Comparison of ENCODE assay signal across 8 mouse cellular contexts in the genomic region with DNA sequence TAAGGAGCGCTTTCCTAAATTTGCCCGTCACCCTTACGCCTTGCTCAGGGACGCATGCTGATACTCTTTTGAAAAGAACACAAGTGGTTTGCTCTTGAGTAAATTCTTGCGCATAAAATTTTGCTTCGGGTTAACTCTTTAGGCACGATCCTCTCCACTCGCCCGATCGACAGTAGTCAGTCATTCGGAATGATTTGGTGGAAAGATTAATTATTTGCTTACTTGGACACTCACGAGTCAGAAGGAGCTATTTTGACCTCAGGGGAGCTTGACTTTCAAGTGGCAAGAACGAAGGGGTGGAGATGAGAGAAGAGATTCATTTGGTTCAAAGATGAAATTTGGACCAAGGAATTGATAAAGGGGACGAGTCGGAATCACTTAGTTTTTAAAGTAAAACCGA. TPM values are rescaled to one million over a fixed set of nuclear protein-coding genes. Genes with fewer than 3 reads are reported as not detected.
DNase-seq lines count a peak whose midpoint lies in the region; ATAC-seq and TF ChIP-seq lines count a peak whose summit lies in the region.

No protein-coding gene starts in this region.

- DNase-seq in heart, postnatal 36 days = no peak
- no peak for DNase-seq in G1E (ENCODE audit: low spot score)
- DNase-seq in forebrain, postnatal 0 days = no peak
- no peak for DNase-seq in liver, embryonic 13.5 days
- no peak for DNase-seq in right cerebral cortex, postnatal 36 days (ENCODE audit: low spot score in 2 of 2)
- no peak for DNase-seq in frontal cortex, postnatal 25 days (ENCODE audit: low spot score in 2 of 2)
- DNase-seq in natural killer cell, adult 2 months (ENCODE audit: low spot score in 2 of 2) = no peak

- H3K4me2 ChIP-seq in heart, embryonic 11.5 days = peak overlapping the region; percentile 83
- peak overlapping the region; percentile 65 for H3K4me2 ChIP-seq in forebrain, postnatal 0 days (ENCODE audit: low read depth)
- H3K4me2 ChIP-seq in liver, embryonic 13.5 days = peak overlapping the region; percentile 82

- H3K9ac ChIP-seq in heart, embryonic 11.5 days (ENCODE audit: low read depth, low read length) = peak overlapping the region; percentile 98
- peak overlapping the region; percentile 90 for H3K9ac ChIP-seq in forebrain, postnatal 0 days
- H3K9ac ChIP-seq in liver, embryonic 13.5 days = peak overlapping the region; percentile 94

- 3% methylated on average over 16 of the region's 16 CpGs for WGBS in heart, embryonic 11.5 days (ENCODE audit: insufficient replicate concordance)
- WGBS in forebrain, postnatal 0 days = 4% methylated on average over 16 of the region's 16 CpGs
- 2% methylated on average over 16 of the region's 16 CpGs for WGBS in liver, embryonic 13.5 days (ENCODE audit: insufficient replicate concordance)

- H3K9me3 ChIP-seq in heart, embryonic 11.5 days (replicated peaks; ENCODE audit: control insufficient read depth, low read length) = no peaks in the 10 kb centered on the region
- H3K9me3 ChIP-seq in G1E (replicated peaks) = no peaks in the 10 kb centered on the region
- H3K9me3 ChIP-seq in forebrain, postnatal 0 days (ENCODE audit: low read length) = no peaks in the 10 kb centered on the region
- H3K9me3 ChIP-seq in liver, embryonic 13.5 days (replicated peaks) = no peaks in the 10 kb centered on the region

- peak overlapping the region; percentile 99 for H3K4me3 ChIP-seq in heart, embryonic 11.5 days (ENCODE audit: low read depth, low read length)
- peak overlapping the region; percentile 88 for H3K4me3 ChIP-seq in G1E (ENCODE audit: low read depth, low read length)
- peak overlapping the region; percentile 81 for H3K4me3 ChIP-seq in forebrain, postnatal 0 days (ENCODE audit: low read depth, low read length)
- H3K4me3 ChIP-seq in liver, embryonic 13.5 days (replicated peaks) = peak overlapping the region; percentile 87

- intact Hi-C loops in heart, postnatal 36 days (cut with DNase I) = no loop called here

- TF ChIP-seq CTCF in G1E (IDR thresholded peaks at IDR 0.05; ENCODE audit: low read depth, low read length) = no peak
- no peak for TF ChIP-seq CTCF in forebrain, postnatal 0 days (IDR thresholded peaks at IDR 0.05; ENCODE audit: low read depth)

- peaks cover 27% of the 10 kb centered on the region for H3K36me3 ChIP-seq in heart, embryonic 11.5 days (ENCODE audit: control insufficient read depth, insufficient read depth, low read length)
- H3K36me3 ChIP-seq in G1E (replicated peaks) = peaks cover 71% of the 10 kb centered on the region
- H3K36me3 ChIP-seq in forebrain, postnatal 0 days (ENCODE audit: insufficient read depth) = peaks cover 32% of the 10 kb centered on the region
- H3K36me3 ChIP-seq in liver, embryonic 13.5 days = peaks cover 52% of the 10 kb centered on the region

- no peaks in the 10 kb centered on the region for H3K27me3 ChIP-seq in heart, embryonic 11.5 days (ENCODE audit: control insufficient read depth, insufficient read depth, low read length)
- no peaks in the 10 kb centered on the region for H3K27me3 ChIP-seq in G1E (ENCODE audit: insufficient read depth, low read length)
- H3K27me3 ChIP-seq in forebrain, postnatal 0 days (ENCODE audit: insufficient read depth, low read length) = no peaks in the 10 kb centered on the region
- no peaks in the 10 kb centered on the region for H3K27me3 ChIP-seq in liver, embryonic 13.5 days

- ATAC-seq in heart, embryonic 11.5 days (replicated peaks; ENCODE audit: insufficient number of reproducible peaks, low FRiP score, low TSS enrichment) = no peak
- ATAC-seq in G1E (ENCODE audit: extremely low read depth, insufficient number of reproducible peaks, low FRiP score, poor library complexity, severe bottlenecking) = no peak
- ATAC-seq in forebrain, postnatal 0 days = 0 out of 2 replicates have a peak, but pooled peaks have one; percentile 3
- no peak for ATAC-seq in liver, embryonic 13.5 days (ENCODE audit: low read depth)

- no peak overlapping the region; the same call in 1 of the 2 replicates for H3K27ac ChIP-seq in heart, embryonic 11.5 days (ENCODE audit: low read depth, low read length)
- peak overlapping the region; percentile 88; the same call in 1 of the 2 replicates for H3K27ac ChIP-seq in forebrain, postnatal 0 days (ENCODE audit: low read depth, low read length)
- peak overlapping the region; percentile 32; the same call in 1 of the 2 replicates for H3K27ac ChIP-seq in liver, embryonic 13.5 days

- peaks cover 8% of the 10 kb centered on the region for H3K4me1 ChIP-seq in heart, embryonic 11.5 days (ENCODE audit: control insufficient read depth, insufficient read depth, low read length)
- H3K4me1 ChIP-seq in G1E (ENCODE audit: insufficient read depth, low read depth, low read length) = peaks cover 57% of the 10 kb centered on the region
- H3K4me1 ChIP-seq in forebrain, postnatal 0 days (ENCODE audit: insufficient read depth) = peaks cover 15% of the 10 kb centered on the region; the same call in 1 of the 2 replicates
- peaks cover 37% of the 10 kb centered on the region for H3K4me1 ChIP-seq in liver, embryonic 13.5 days (replicated peaks)

RNA-seq across cellular contexts. Expression of gene Alkbh1, which starts 0.4 kb away (rescaled TPM):
- polyA plus RNA-seq in heart, embryonic 11.5 days (2014; fragmentation: Nextera tagmentation; extraction: Ambion mirVana) = 39.6 and 52.6 TPM in 2 replicates
- 10 to 100 TPM in 1 of 2 experiments, 1 to 10 TPM in 1; 9.8 to 11.3 TPM for total RNA-seq in heart, postnatal 36 days (2021)
- total RNA-seq in G1E (2014; fragmentation: Nextera tagmentation) (163 and 180 TPM in 2 replicates), G1E (2017) (104 and 106 TPM in 2 replicates)
- polyA plus RNA-seq in G1E (2012) = 36.6 and 41.3 TPM in 2 replicates
- total RNA-seq in forebrain, postnatal 0 days (2014; rRNA removed) = 40.1 and 40.4 TPM in 2 replicates
- polyA plus RNA-seq in forebrain, postnatal 0 days (2015; fragmentation: Nextera tagmentation; extraction: Ambion mirVana) = 18.0 and 28.6 TPM in 2 replicates
- polyA plus RNA-seq in liver, embryonic 13.5 days (2015; fragmentation: Nextera tagmentation; extraction: Ambion mirVana) = 20.6 and 24.9 TPM in 2 replicates

RNA-seq across cellular contexts. Expression of gene Slirp, which starts 0.5 kb away (rescaled TPM):
- polyA plus RNA-seq in heart, embryonic 11.5 days (2014; fragmentation: Nextera tagmentation; extraction: Ambion mirVana) = 256 and 291 TPM in 2 replicates
- 100 to 1,000 TPM; 161 to 175 TPM for total RNA-seq in heart, postnatal 36 days (2021)
- 62.5 and 68.0 TPM in 2 replicates for total RNA-seq in G1E (2014; fragmentation: Nextera tagmentation)
- total RNA-seq in G1E (2017) = 149 and 153 TPM in 2 replicates
- polyA plus RNA-seq in G1E (2012) = 4.6 and 7.3 TPM in 2 replicates
- total RNA-seq in forebrain, postnatal 0 days (2014; rRNA removed) = 63.9 and 86.4 TPM in 2 replicates
- 208 and 262 TPM in 2 replicates for polyA plus RNA-seq in forebrain, postnatal 0 days (2015; fragmentation: Nextera tagmentation; extraction: Ambion mirVana)
- 228 and 232 TPM in 2 replicates for polyA plus RNA-seq in liver, embryonic 13.5 days (2015; fragmentation: Nextera tagmentation; extraction: Ambion mirVana)

RNA-seq across cellular contexts. Expression of gene Snw1, which starts 27.9 kb away (rescaled TPM):
- 95.7 and 95.9 TPM in 2 replicates for polyA plus RNA-seq in heart, embryonic 11.5 days (2014; fragmentation: Nextera tagmentation; extraction: Ambion mirVana)
- total RNA-seq in heart, postnatal 36 days (2021) = 10 to 100 TPM; 48.1 to 52.9 TPM
- 148 and 150 TPM in 2 replicates for total RNA-seq in G1E (2014; fragmentation: Nextera tagmentation)
- total RNA-seq in G1E (2017) = 218 and 244 TPM in 2 replicates
- polyA plus RNA-seq in G1E (2012) = 22.6 and 29.8 TPM in 2 replicates
- 72.2 and 79.6 TPM in 2 replicates for total RNA-seq in forebrain, postnatal 0 days (2014; rRNA removed)
- polyA plus RNA-seq in forebrain, postnatal 0 days (2015; fragmentation: Nextera tagmentation; extraction: Ambion mirVana) = 95.6 and 109 TPM in 2 replicates
- 68.7 and 78.4 TPM in 2 replicates for polyA plus RNA-seq in liver, embryonic 13.5 days (2015; fragmentation: Nextera tagmentation; extraction: Ambion mirVana)

RNA-seq across cellular contexts. Expression of gene Gm5788, which starts 50.3 kb away (rescaled TPM):
- not detected in 2 replicates for polyA plus RNA-seq in heart, embryonic 11.5 days (2014; fragmentation: Nextera tagmentation; extraction: Ambion mirVana)
- total RNA-seq in heart, postnatal 36 days (2021) = not detected
- total RNA-seq in G1E (2014; fragmentation: Nextera tagmentation) (3.8 TPM in 1 of 2 replicates, not detected in the other), G1E (2017) (0.52 and 1.1 TPM in 2 replicates)
- 0.33 TPM in 1 of 2 replicates, not detected in the other for polyA plus RNA-seq in G1E (2012)
- not detected in 2 replicates for total RNA-seq in forebrain, postnatal 0 days (2014; rRNA removed)
- polyA plus RNA-seq in forebrain, postnatal 0 days (2015; fragmentation: Nextera tagmentation; extraction: Ambion mirVana) = not detected in 2 replicates
- not detected in 2 replicates for polyA plus RNA-seq in liver, embryonic 13.5 days (2015; fragmentation: Nextera tagmentation; extraction: Ambion mirVana)

RNA-seq across cellular contexts. Expression of gene Sptlc2, which starts 56.1 kb away (rescaled TPM):
- polyA plus RNA-seq in heart, embryonic 11.5 days (2014; fragmentation: Nextera tagmentation; extraction: Ambion mirVana) = 73.2 and 82.1 TPM in 2 replicates
- 10 to 100 TPM; 27.2 to 28.8 TPM for total RNA-seq in heart, postnatal 36 days (2021)
- total RNA-seq in G1E (2014; fragmentation: Nextera tagmentation) (111 and 123 TPM in 2 replicates), G1E (2017) (197 and 212 TPM in 2 replicates)
- polyA plus RNA-seq in G1E (2012) = 50.5 and 52.7 TPM in 2 replicates
- 53.5 and 69.2 TPM in 2 replicates for total RNA-seq in forebrain, postnatal 0 days (2014; rRNA removed)
- polyA plus RNA-seq in forebrain, postnatal 0 days (2015; fragmentation: Nextera tagmentation; extraction: Ambion mirVana) = 73.1 and 84.9 TPM in 2 replicates
- 30.6 and 36.4 TPM in 2 replicates for polyA plus RNA-seq in liver, embryonic 13.5 days (2015; fragmentation: Nextera tagmentation; extraction: Ambion mirVana)

Comparison
In these comparisons a context has a peak if more than half of its experiments do, and no peak if none do; other contexts are left out.
1. RNA of gene Slirp, which starts 0.5 kb away (polyA plus RNA-seq): 256 to 291 TPM in heart, embryonic 11.5 days, 228 to 232 TPM in liver, embryonic 13.5 days and 208 to 262 TPM in forebrain, postnatal 0 days; 4.6 to 7.3 TPM in G1E; every median in the first group is over 10 times any median in the second.
2. Peak in every context shown above with its lines, with median percentiles within 50 percentile points of each other: H3K4me2 ChIP-seq, H3K4me3 ChIP-seq and H3K9ac ChIP-seq.